Mouse (Mus musculus): ENCODE data around the gene A530032D15Rik.
"Not testable (repeated sequence)": the region's sequence is repeated elsewhere in the genome, so short reads cannot be mapped to it uniquely, and the experiment has no call there.

The A530032D15Rik gene

DNA sequence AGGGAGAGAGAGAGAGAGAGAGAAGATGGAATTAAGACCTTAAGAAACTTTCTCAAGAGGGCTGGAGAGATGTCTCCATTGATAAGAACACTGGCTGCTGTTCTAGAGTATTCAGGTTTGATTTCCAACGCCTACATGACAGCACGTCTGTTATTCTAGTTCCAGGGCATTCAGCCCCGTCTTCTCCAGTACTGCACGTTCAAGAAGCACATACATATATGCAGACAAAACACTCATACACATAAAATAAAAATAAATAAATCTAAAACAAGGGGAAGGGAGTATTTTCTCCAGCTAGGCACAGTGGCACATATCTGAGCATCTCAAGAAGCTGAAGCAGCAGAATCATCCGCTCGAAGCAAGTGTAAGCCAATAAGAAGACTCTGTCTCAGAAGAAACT lies 73.9 kb downstream of the A530032D15Rik start:
- DNase-seq (ENCODE audit: low read depth, low spot score) = not testable (repeated sequence)

DNA sequence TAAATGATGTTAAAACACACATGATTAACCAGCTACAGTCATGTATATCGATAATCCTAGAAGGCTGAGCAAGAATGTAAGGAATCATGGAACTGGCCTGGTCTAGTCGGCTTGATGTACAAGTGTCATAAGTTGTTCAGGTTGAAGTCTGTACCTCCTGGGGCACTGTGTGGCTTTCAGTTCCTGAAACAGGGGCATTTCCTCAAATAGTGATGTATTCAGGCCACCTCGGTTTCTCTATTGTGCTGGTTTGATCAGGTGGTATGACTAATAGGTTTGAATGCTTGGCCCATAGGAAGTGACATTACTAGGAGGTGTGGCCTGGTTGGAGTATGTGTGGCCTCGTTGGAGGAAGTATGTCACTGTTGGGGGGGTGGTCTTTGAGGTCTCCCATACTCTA lies 75.3 kb downstream of the A530032D15Rik start:
- DNase-seq (ENCODE audit: low read depth, low spot score) = not testable (repeated sequence)

DNA sequence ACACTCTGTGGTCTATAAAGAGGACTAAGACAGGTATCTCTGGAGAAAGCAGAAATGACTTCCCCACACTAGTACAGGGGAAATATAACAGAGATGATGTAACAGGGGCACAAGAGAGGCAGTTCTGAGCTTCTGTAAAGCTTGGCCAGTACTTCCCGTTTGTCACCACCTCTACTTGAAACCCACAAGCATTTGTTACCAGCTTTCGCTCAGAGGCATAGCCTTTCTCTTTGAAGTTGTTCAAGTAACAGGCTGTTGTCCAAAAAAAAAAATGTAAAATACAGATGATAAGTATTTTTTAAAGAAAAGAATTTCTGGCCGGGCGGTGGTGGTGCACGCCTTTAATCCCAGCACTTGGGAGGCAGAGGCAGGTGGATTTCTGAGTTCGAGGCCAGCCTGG lies 76.0 kb downstream of the A530032D15Rik start:
- DNase-seq (ENCODE audit: low read depth, low spot score) = not testable (repeated sequence)
